Mouse (Mus musculus): ENCODE data around the gene Snn. TPM values are rescaled to one million over a fixed set of nuclear protein-coding genes. Genes with fewer than 3 reads are reported as not detected.

Snn gene
- polyA plus RNA-seq, 1 experiment from 2014 or later = 44.7 TPM

GRCm38 (mm10) chr16:11021403-11022112 is 39.2 kb upstream of the Snn start:
- no peak overlapping the region for H3K4me3 ChIP-seq (ENCODE audit: low read depth, low read length)
- H3K27ac ChIP-seq (ENCODE audit: low read depth, low read length) = no peak overlapping the region
- WGBS (ENCODE audit: insufficient replicate concordance) = 62% methylated on average over 3 of the region's 3 CpGs
- no peaks in the 10 kb centered on the region for H3K9me3 ChIP-seq (replicated peaks; ENCODE audit: control insufficient read depth, low read length)
- no peaks in the 10 kb centered on the region for H3K36me3 ChIP-seq (ENCODE audit: control insufficient read depth, insufficient read depth, low read length)
- H3K4me1 ChIP-seq (ENCODE audit: control insufficient read depth, insufficient read depth, low read length) = peaks cover 7% of the 10 kb centered on the region
- H3K4me2 ChIP-seq = no peak overlapping the region
- ATAC-seq (replicated peaks; ENCODE audit: insufficient number of reproducible peaks, low FRiP score, low TSS enrichment) = no peak
- no peaks in the 10 kb centered on the region for H3K27me3 ChIP-seq (ENCODE audit: control insufficient read depth, insufficient read depth, low read length)
- H3K9ac ChIP-seq (ENCODE audit: low read depth, low read length) = no peak overlapping the region

GRCm38 (mm10) chr16:11022113-11022489 is 38.6 kb upstream of the Snn start:
- H3K9ac ChIP-seq (ENCODE audit: low read depth, low read length) = no peak overlapping the region
- WGBS (ENCODE audit: insufficient replicate concordance) = 74% methylated on average over 4 of the region's 4 CpGs
- no peaks in the 10 kb centered on the region for H3K9me3 ChIP-seq (replicated peaks; ENCODE audit: control insufficient read depth, low read length)
- H3K4me1 ChIP-seq (ENCODE audit: control insufficient read depth, insufficient read depth, low read length) = peaks cover 7% of the 10 kb centered on the region
- H3K4me2 ChIP-seq = no peak overlapping the region
- no peaks in the 10 kb centered on the region for H3K36me3 ChIP-seq (ENCODE audit: control insufficient read depth, insufficient read depth, low read length)
- no peak for ATAC-seq (replicated peaks; ENCODE audit: insufficient number of reproducible peaks, low FRiP score, low TSS enrichment)
- no peaks in the 10 kb centered on the region for H3K27me3 ChIP-seq (ENCODE audit: control insufficient read depth, insufficient read depth, low read length)
- no peak overlapping the region for H3K4me3 ChIP-seq (ENCODE audit: low read depth, low read length)
- H3K27ac ChIP-seq (ENCODE audit: low read depth, low read length) = no peak overlapping the region

GRCm38 (mm10) chr16:11023618-11024017 is 37.1 kb upstream of the Snn start:
- Histone ChIP-seq H3K9me3 (replicated peaks; ENCODE audit: control insufficient read depth, low read length) (no peaks in the 10 kb centered on the region), H3K4me1 (ENCODE audit: control insufficient read depth, insufficient read depth, low read length) (no peaks in the 10 kb centered on the region), H3K4me2 (no peak overlapping the region), H3K36me3 (ENCODE audit: control insufficient read depth, insufficient read depth, low read length) (no peaks in the 10 kb centered on the region), H3K9ac (ENCODE audit: low read depth, low read length) (no peak overlapping the region), H3K27me3 (ENCODE audit: control insufficient read depth, insufficient read depth, low read length) (no peaks in the 10 kb centered on the region), H3K4me3 (ENCODE audit: low read depth, low read length) (no peak overlapping the region), H3K27ac (ENCODE audit: low read depth, low read length) (no peak overlapping the region)
- no peak for ATAC-seq (replicated peaks; ENCODE audit: insufficient number of reproducible peaks, low FRiP score, low TSS enrichment)
- 72% methylated on average over 5 of the region's 5 CpGs for WGBS (ENCODE audit: insufficient replicate concordance)

GRCm38 (mm10) chr16:11024841-11025240 is 35.9 kb upstream of the Snn start:
- no peak overlapping the region for H3K4me2 ChIP-seq
- ATAC-seq (replicated peaks; ENCODE audit: insufficient number of reproducible peaks, low FRiP score, low TSS enrichment) = no peak
- H3K27ac ChIP-seq (ENCODE audit: low read depth, low read length) = no peak overlapping the region
- H3K36me3 ChIP-seq (ENCODE audit: control insufficient read depth, insufficient read depth, low read length) = no peaks in the 10 kb centered on the region
- H3K9me3 ChIP-seq (replicated peaks; ENCODE audit: control insufficient read depth, low read length) = no peaks in the 10 kb centered on the region
- H3K4me1 ChIP-seq (ENCODE audit: control insufficient read depth, insufficient read depth, low read length) = no peaks in the 10 kb centered on the region
- H3K27me3 ChIP-seq (ENCODE audit: control insufficient read depth, insufficient read depth, low read length) = no peaks in the 10 kb centered on the region
- H3K9ac ChIP-seq (ENCODE audit: low read depth, low read length) = no peak overlapping the region
- WGBS (ENCODE audit: insufficient replicate concordance) = 70% methylated on average over 3 of the region's 3 CpGs
- H3K4me3 ChIP-seq (ENCODE audit: low read depth, low read length) = no peak overlapping the region

DNA sequence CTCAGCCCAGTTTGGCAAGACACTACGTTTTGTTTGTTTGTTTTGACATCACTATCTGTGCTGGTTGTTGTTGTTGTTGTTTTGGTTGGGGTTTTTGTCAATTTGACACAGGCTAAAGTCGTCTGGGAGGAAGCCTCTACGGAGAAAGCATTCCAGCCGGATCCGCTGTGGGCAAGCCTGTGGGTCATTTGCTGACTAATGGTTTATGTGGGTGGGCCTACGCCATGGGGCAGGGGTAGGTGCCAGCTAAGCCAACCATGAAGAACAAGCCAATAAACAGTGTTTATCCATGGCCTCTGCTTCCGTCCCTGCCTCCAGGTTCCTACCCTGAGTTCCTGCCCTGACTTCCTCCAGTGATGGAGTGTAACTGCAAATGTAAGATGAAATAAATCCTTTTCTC is 32.5 kb upstream of the Snn start:
- no peak overlapping the region for H3K27ac ChIP-seq (ENCODE audit: low read depth, low read length)
- H3K36me3 ChIP-seq (ENCODE audit: control insufficient read depth, insufficient read depth, low read length) = no peaks in the 10 kb centered on the region
- no peak overlapping the region for H3K4me2 ChIP-seq
- ATAC-seq (replicated peaks; ENCODE audit: insufficient number of reproducible peaks, low FRiP score, low TSS enrichment) = no peak
- no peaks in the 10 kb centered on the region for H3K9me3 ChIP-seq (replicated peaks; ENCODE audit: control insufficient read depth, low read length)
- no peaks in the 10 kb centered on the region for H3K4me1 ChIP-seq (ENCODE audit: control insufficient read depth, insufficient read depth, low read length)
- no peak overlapping the region for H3K4me3 ChIP-seq (ENCODE audit: low read depth, low read length)
- WGBS (ENCODE audit: insufficient replicate concordance) = 76% methylated on average over 7 of the region's 7 CpGs
- H3K27me3 ChIP-seq (ENCODE audit: control insufficient read depth, insufficient read depth, low read length) = no peaks in the 10 kb centered on the region
- no peak overlapping the region for H3K9ac ChIP-seq (ENCODE audit: low read depth, low read length)

GRCm38 (mm10) chr16:11030844-11031243 is 29.9 kb upstream of the Snn start:
- H3K4me3 ChIP-seq (ENCODE audit: low read depth, low read length) = no peak overlapping the region
- H3K9me3 ChIP-seq (replicated peaks; ENCODE audit: control insufficient read depth, low read length) = no peaks in the 10 kb centered on the region
- no peak overlapping the region for H3K4me2 ChIP-seq
- H3K27me3 ChIP-seq (ENCODE audit: control insufficient read depth, insufficient read depth, low read length) = no peaks in the 10 kb centered on the region
- no peaks in the 10 kb centered on the region for H3K4me1 ChIP-seq (ENCODE audit: control insufficient read depth, insufficient read depth, low read length)
- no peak overlapping the region for H3K9ac ChIP-seq (ENCODE audit: low read depth, low read length)
- 58% methylated on average over 4 of the region's 4 CpGs for WGBS (ENCODE audit: insufficient replicate concordance)
- H3K36me3 ChIP-seq (ENCODE audit: control insufficient read depth, insufficient read depth, low read length) = no peaks in the 10 kb centered on the region
- no peak overlapping the region for H3K27ac ChIP-seq (ENCODE audit: low read depth, low read length)
- no peak for ATAC-seq (replicated peaks; ENCODE audit: insufficient number of reproducible peaks, low FRiP score, low TSS enrichment)

GRCm38 (mm10) chr16:11031320-11031719 is 29.4 kb upstream of the Snn start:
- Histone ChIP-seq H3K27ac (ENCODE audit: low read depth, low read length) (no peak overlapping the region), H3K9ac (ENCODE audit: low read depth, low read length) (no peak overlapping the region), H3K4me3 (ENCODE audit: low read depth, low read length) (no peak overlapping the region), H3K4me1 (ENCODE audit: control insufficient read depth, insufficient read depth, low read length) (0 out of 2 replicates have a peak, but pooled peaks cover 3% of the 10 kb centered on the region), H3K4me2 (no peak overlapping the region), H3K9me3 (replicated peaks; ENCODE audit: control insufficient read depth, low read length) (no peaks in the 10 kb centered on the region), H3K27me3 (ENCODE audit: control insufficient read depth, insufficient read depth, low read length) (no peaks in the 10 kb centered on the region), H3K36me3 (ENCODE audit: control insufficient read depth, insufficient read depth, low read length) (no peaks in the 10 kb centered on the region)
- no peak for ATAC-seq (replicated peaks; ENCODE audit: insufficient number of reproducible peaks, low FRiP score, low TSS enrichment)
- WGBS (ENCODE audit: insufficient replicate concordance) = 47% methylated on average over 3 of the region's 3 CpGs

GRCm38 (mm10) chr16:11034193-11034803 is 26.4 kb upstream of the Snn start:
- Histone ChIP-seq H3K9ac (ENCODE audit: low read depth, low read length) (no peak overlapping the region), H3K27me3 (ENCODE audit: control insufficient read depth, insufficient read depth, low read length) (no peaks in the 10 kb centered on the region), H3K4me2 (no peak overlapping the region), H3K4me3 (ENCODE audit: low read depth, low read length) (no peak overlapping the region), H3K9me3 (replicated peaks; ENCODE audit: control insufficient read depth, low read length) (no peaks in the 10 kb centered on the region), H3K36me3 (ENCODE audit: control insufficient read depth, insufficient read depth, low read length) (no peaks in the 10 kb centered on the region), H3K27ac (ENCODE audit: low read depth, low read length) (no peak overlapping the region), H3K4me1 (ENCODE audit: control insufficient read depth, insufficient read depth, low read length) (0 out of 2 replicates have a peak, but pooled peaks cover 4% of the 10 kb centered on the region)
- WGBS (ENCODE audit: insufficient replicate concordance) = under 1% methylated on average over 4 of the region's 4 CpGs
- ATAC-seq (replicated peaks; ENCODE audit: insufficient number of reproducible peaks, low FRiP score, low TSS enrichment) = no peak

GRCm38 (mm10) chr16:11035273-11035672 is 25.5 kb upstream of the Snn start:
- no peaks in the 10 kb centered on the region for H3K27me3 ChIP-seq (ENCODE audit: control insufficient read depth, insufficient read depth, low read length)
- no peaks in the 10 kb centered on the region for H3K9me3 ChIP-seq (replicated peaks; ENCODE audit: control insufficient read depth, low read length)
- no peak overlapping the region for H3K4me2 ChIP-seq
- no peak overlapping the region for H3K9ac ChIP-seq (ENCODE audit: low read depth, low read length)
- no peak overlapping the region for H3K4me3 ChIP-seq (ENCODE audit: low read depth, low read length)
- no peak for ATAC-seq (replicated peaks; ENCODE audit: insufficient number of reproducible peaks, low FRiP score, low TSS enrichment)
- WGBS (ENCODE audit: insufficient replicate concordance) = 76% methylated on average over 9 of the region's 9 CpGs
- H3K36me3 ChIP-seq (ENCODE audit: control insufficient read depth, insufficient read depth, low read length) = no peaks in the 10 kb centered on the region
- H3K4me1 ChIP-seq (ENCODE audit: control insufficient read depth, insufficient read depth, low read length) = 0 out of 2 replicates have a peak, but pooled peaks cover 4% of the 10 kb centered on the region
- no peak overlapping the region for H3K27ac ChIP-seq (ENCODE audit: low read depth, low read length)

All from heart, embryonic 11.5 days (tissue).